Mouse (Mus musculus) liver, embryonic 13.5 days (tissue): ENCODE measurements around the gene Sufu. TPM values are rescaled to one million over a fixed set of nuclear protein-coding genes. Genes with fewer than 3 reads are reported as not detected.

Experiments used
- ATAC-seq: fragments of 200-750 bp; cut with Nextera tagmentation; 2 replicates; pipeline ENCODE4 v1.8.0; 2017; ENCODE audit warnings: low read depth, mild to moderate bottlenecking, moderate number of reproducible peaks, moderate library complexity
- DNase-seq: peaks from one replicate; pipeline ENCODE4 v3.0.0; 2022
- H3K27ac ChIP-seq: fragments of 300-500 bp; sonication (generic); 2 replicates; pipeline ENCODE4 v1.5.1; 2015; ENCODE audit warnings: moderate library complexity, mild to moderate bottlenecking, inconsistent platforms
- H3K27me3 ChIP-seq: fragments of 300-500 bp; sonication (generic); 2 replicates; pipeline ENCODE4 v1.6.1; 2015; ENCODE audit warnings: mild to moderate bottlenecking, inconsistent platforms
- H3K36me3 ChIP-seq: fragments of 300-500 bp; sonication (generic); 2 replicates; pipeline ENCODE4 v1.6.1; 2015; ENCODE audit warnings: mild to moderate bottlenecking, inconsistent platforms
- H3K4me1 ChIP-seq: fragments of 300-500 bp; sonication (generic); replicated peaks from 2 replicates; pipeline ENCODE4 v1.6.1; 2015; ENCODE audit warnings: inconsistent platforms
- H3K4me2 ChIP-seq: fragments of 300-500 bp; sonication (generic); 2 replicates; pipeline ENCODE4 v1.6.1; 2015; ENCODE audit warnings: inconsistent platforms, mild to moderate bottlenecking, moderate library complexity
- H3K4me3 ChIP-seq: fragments of 300-500 bp; sonication (generic); replicated peaks from 2 replicates; pipeline ENCODE4 v1.5.1; 2015; ENCODE audit warnings: mild to moderate bottlenecking, inconsistent platforms
- H3K9ac ChIP-seq: fragments of 300-500 bp; sonication (generic); 2 replicates; pipeline ENCODE4 v1.6.1; 2015; ENCODE audit warnings: mild to moderate bottlenecking, inconsistent platforms
- H3K9me3 ChIP-seq: fragments of 300-500 bp; sonication (generic); replicated peaks from 2 replicates; pipeline ENCODE4 v1.6.1; 2016; ENCODE audit warnings: inconsistent platforms
- WGBS: fragments of 180-500 bp; shearing (Covaris S2); methylation state at CpG from one replicate; pipeline ENCODE4 v1.1.7; 2015; ENCODE audit not compliant: insufficient replicate concordance; 5-methylcytosine and 5-hydroxymethylcytosine counted together
- polyA plus RNA-seq: library from polyadenylated mRNA; unstranded; fragments of >200 nt; fragmentation: Nextera tagmentation; extraction: Ambion mirVana; gene quantifications from 2 replicates; pipeline ENCODE4 v1.2.1, GENCODE M21; 2015

Gene Sufu
- polyA plus RNA-seq, 1 experiment from 2014 or later: 6.3 TPM

DNA sequence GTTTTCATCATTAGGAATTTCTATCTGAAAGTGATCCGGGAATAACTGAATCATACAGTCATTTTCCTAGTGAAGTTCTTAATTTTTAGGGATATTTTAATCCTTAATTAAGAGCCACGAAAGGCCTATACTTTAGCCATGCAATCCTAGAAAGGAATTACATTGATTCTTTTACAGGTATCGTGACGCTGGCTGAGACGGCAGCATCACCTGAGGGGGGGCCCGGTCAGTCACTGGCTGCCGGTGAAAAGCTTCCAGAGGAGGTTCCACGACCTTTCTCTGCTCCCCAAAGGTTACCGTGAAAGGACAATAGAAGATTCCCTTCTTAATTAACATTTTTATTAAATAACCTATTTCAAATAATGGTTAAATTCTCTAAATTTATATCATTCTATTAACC, 140.7 kb downstream of the Sufu start:
- whole genome bisulfite sequencing: 89% methylated on average over 9 of the region's 9 CpGs
- Histone ChIP-seq H3K27ac (no peak overlapping the region), H3K4me3 (no peak overlapping the region), H3K4me1 (peaks cover 21% of the 10 kb centered on the region), H3K9ac (no peak overlapping the region), H3K9me3 (no peaks in the 10 kb centered on the region), H3K36me3 (peaks cover 7% of the 10 kb centered on the region; the same call in 1 of the 2 replicates), H3K4me2 (no peak overlapping the region), H3K27me3 (no peaks in the 10 kb centered on the region)
- DNase-seq (no peak), ATAC-seq (no peak)

DNA sequence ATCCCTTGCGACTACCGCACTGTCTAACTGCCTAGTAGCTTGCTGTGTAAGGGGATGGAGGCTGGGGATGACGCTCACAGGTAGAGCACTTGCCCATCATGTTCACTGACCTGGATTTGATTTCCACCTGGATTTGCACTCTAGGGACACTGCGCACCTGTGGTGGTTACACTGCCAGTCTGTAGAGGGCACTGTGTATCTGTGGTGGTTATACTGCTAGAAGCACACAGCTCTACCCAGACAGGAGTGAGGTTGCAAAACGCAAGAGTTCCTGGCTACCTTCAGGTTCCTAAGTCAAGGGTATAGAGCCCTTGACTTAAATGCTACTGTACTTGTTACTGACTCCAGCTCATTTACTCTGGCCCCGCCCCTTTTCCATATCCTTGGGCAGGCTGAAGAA, 141.5 kb downstream of the Sufu start:
- no peak overlapping the region for H3K27ac ChIP-seq
- no peaks in the 10 kb centered on the region for H3K9me3 ChIP-seq
- H3K27me3 ChIP-seq: no peaks in the 10 kb centered on the region
- WGBS: 73% methylated on average over 6 of the region's 6 CpGs
- no peak overlapping the region for H3K9ac ChIP-seq
- H3K4me3 ChIP-seq: no peak overlapping the region
- no peak overlapping the region for H3K4me2 ChIP-seq
- no peak; the same call in 1 of the 2 replicates for ATAC-seq
- H3K36me3 ChIP-seq: peaks cover 7% of the 10 kb centered on the region; the same call in 1 of the 2 replicates
- DNase-seq: no peak
- H3K4me1 ChIP-seq: peaks cover 16% of the 10 kb centered on the region

Other genes starting within 250 kb of the Sufu start
- 0.17 and 0.25 TPM in 2 replicates for gene Pitx3, start 248.6 kb upstream of the Sufu start, polyA plus RNA-seq
- 18.1 and 20.1 TPM in 2 replicates for gene Gbf1, start 244.4 kb upstream of the Sufu start, polyA plus RNA-seq
- gene Nfkb2, start 92.6 kb upstream of the Sufu start, polyA plus RNA-seq: 3.9 and 4.3 TPM in 2 replicates
- 5.8 and 7.1 TPM in 2 replicates for gene Psd, start 69.7 kb upstream of the Sufu start, polyA plus RNA-seq
- gene Fbxl15, start 68.7 kb upstream of the Sufu start, polyA plus RNA-seq: 11.2 and 12.1 TPM in 2 replicates
- gene Cuedc2, start 58.2 kb upstream of the Sufu start, polyA plus RNA-seq: 85.6 and 86.7 TPM in 2 replicates
- 10.6 and 12.3 TPM in 2 replicates for gene Mfsd13a, start 55.8 kb upstream of the Sufu start, polyA plus RNA-seq
- gene 2310034G01Rik, start 46.6 kb upstream of the Sufu start, polyA plus RNA-seq: 0.44 and 0.59 TPM in 2 replicates
- 56.1 and 61.2 TPM in 2 replicates for gene Actr1a, start 1.1 kb upstream of the Sufu start, polyA plus RNA-seq
- gene Trim8, start 104.8 kb downstream of the Sufu start, polyA plus RNA-seq: 9.1 and 9.2 TPM in 2 replicates
- gene Arl3, start 176.3 kb downstream of the Sufu start, polyA plus RNA-seq: 29.8 and 32.1 TPM in 2 replicates
- gene Sfxn2, start 176.5 kb downstream of the Sufu start, polyA plus RNA-seq: 18.3 and 19.8 TPM in 2 replicates
- gene Wbp1l, start 202.2 kb downstream of the Sufu start, polyA plus RNA-seq: 14.9 and 17.3 TPM in 2 replicates